ENCODE assay signal across 9 mouse cellular contexts in the genomic region with DNA sequence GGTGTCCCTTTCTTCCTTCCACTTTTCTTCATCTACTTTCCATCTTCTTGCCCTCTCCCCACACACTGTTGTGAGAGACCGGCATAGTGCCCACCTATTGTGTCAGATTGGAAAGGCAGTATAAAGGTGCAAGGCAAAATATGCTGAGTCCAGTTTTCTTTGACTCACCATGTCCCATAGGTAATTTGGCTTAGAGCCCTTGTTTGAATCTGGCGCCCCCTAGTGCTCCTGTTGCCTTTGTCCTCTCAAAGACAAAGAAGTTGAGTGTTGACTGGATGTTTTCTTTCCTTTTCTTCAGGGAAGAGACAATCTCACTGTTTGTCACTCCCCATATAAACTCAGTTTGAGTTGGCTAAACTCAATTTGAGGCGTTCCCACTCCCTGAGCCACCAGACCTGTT.
A peak's percentile ranks its signal among the peaks of the same experiment; 100 is the strongest.
DNase-seq lines count a peak whose midpoint lies in the region; ATAC-seq lines count a peak whose summit lies in the region.
"Had no signal": no experiment of that assay in that cellular context is flagged by ENCODE, and none has a peak within 500 bp of the region (broad histone marks: within the 10 kb centered on the region; RNA-seq: fewer than 3 reads in every experiment).

No protein-coding gene starts in this region.

- H3K4me3 ChIP-seq in forebrain, embryonic 16.5 days (replicated peaks; ENCODE audit: low read length): no peak overlapping the region
- H3K4me3 ChIP-seq: limb, embryonic 13.5 days had no signal

- no peak for ATAC-seq in forebrain, embryonic 16.5 days

- intact Hi-C loops in heart, postnatal 25 days (cut with DNase I): no loop called here

- no peak overlapping the region for H3K4me2 ChIP-seq in forebrain, embryonic 16.5 days (ENCODE audit: low read length)
- H3K4me2 ChIP-seq: limb, embryonic 13.5 days had no signal

- no peak overlapping the region for H3K9ac ChIP-seq in forebrain, embryonic 16.5 days (replicated peaks; ENCODE audit: low read depth, low read length)
- H3K9ac ChIP-seq: limb, embryonic 13.5 days had no signal

- no peak overlapping the region for H3K27ac ChIP-seq in forebrain, embryonic 16.5 days (ENCODE audit: low read length)
- H3K27ac ChIP-seq: limb, embryonic 13.5 days had no signal

- no peaks in the 10 kb centered on the region for H3K27me3 ChIP-seq in forebrain, embryonic 16.5 days (replicated peaks; ENCODE audit: control insufficient read depth, insufficient read depth, low read length)
- H3K27me3 ChIP-seq: limb, embryonic 13.5 days had no signal

- 60% methylated on average over 3 of the region's 3 CpGs for WGBS in forebrain, embryonic 16.5 days

- no peaks in the 10 kb centered on the region for H3K9me3 ChIP-seq in forebrain, embryonic 16.5 days (ENCODE audit: control insufficient read depth, low read length)
- H3K9me3 ChIP-seq: limb, embryonic 13.5 days had no signal

- DNase-seq in heart, postnatal 4 days: peak; percentile 46
- no peak for DNase-seq in heart, postnatal 25 days (ENCODE audit: low spot score)
- peak; percentile 8 for DNase-seq in urinary bladder, postnatal 25 days (ENCODE audit: low spot score)
- DNase-seq in urinary bladder, postnatal 4 days (ENCODE audit: low spot score in 2 of 2): no peak
- DNase-seq in cerebellum, postnatal 25 days: peak; percentile 37 to 72
- peak; percentile 16 for DNase-seq in thymus, postnatal 25 days
- DNase-seq in left cerebral cortex, adult 8-10 months (ENCODE audit: low spot score in 2 of 2): no peak

- H3K36me3 ChIP-seq in forebrain, embryonic 16.5 days (ENCODE audit: control insufficient read depth, insufficient read depth): no peaks in the 10 kb centered on the region
- H3K36me3 ChIP-seq: limb, embryonic 13.5 days had no signal

- H3K4me1 ChIP-seq in forebrain, embryonic 16.5 days (replicated peaks; ENCODE audit: control insufficient read depth, insufficient read depth, low read length): no peaks in the 10 kb centered on the region
- H3K4me1 ChIP-seq: limb, embryonic 13.5 days had no signal

Comparison
In these comparisons a context has a peak if more than half of its experiments do, and no peak if none do; other contexts are left out.
1. DNase-seq: peak in heart, postnatal 4 days (single experiment), urinary bladder, postnatal 25 days (single experiment), cerebellum, postnatal 25 days (2 of 2) and thymus, postnatal 25 days (single experiment); none in heart, postnatal 25 days (single experiment), urinary bladder, postnatal 4 days (0 of 2) and left cerebral cortex, adult 8-10 months (0 of 2).